Mouse (Mus musculus) adrenal gland (tissue): ENCODE results near the gene Shc4.

Source experiments
- intact Hi-C: fragments of 180-260 bp; cut with DNase I; formaldehyde crosslinking; loops from one replicate; pipeline ENCODE4 v1.15.1; 2025
- long read RNA-seq, 2 experiments: library from polyadenylated mRNA; unstranded; transcript quantifications; one replicate each; pipeline ENCODE4 v2.0.0; 2020; ENCODE audit warnings: borderline replicate concordance in 1 of 2; ENCODE audit not compliant: insufficient replicate concordance in 1 of 2

Shc4 gene
- long read RNA-seq, experiment 1, partial matches to known transcripts = 1 of 3 reads
- long read RNA-seq, experiment 1, other reads (novel, unspliced or antisense) = 2 of 3 reads
- long read RNA-seq, experiment 2, full-length matches to known transcripts = 1 of 2 reads
- long read RNA-seq, experiment 2, partial matches to known transcripts = 0 of 2 reads
- long read RNA-seq, experiment 2, other reads (novel, unspliced or antisense) = 1 of 2 reads

- intact Hi-C loops = loop anchor here (5.0 kb wide), 1 partner anchor 52 kb away; the partner anchor contains the start of gene Eid1
These were observed at the start of gene Shc4 for GRCm38 (mm10) chr2:125724086-125724430. Gene Shc4, minus strand, starts transcription at chr2:125724148.

GRCm38 (mm10) chr2:125765029-125765428 lies 41.1 kb upstream of the Shc4 start:
- intact Hi-C loops = no loop called here

- intact Hi-C loops = no loop called here
These were observed 40.6 kb upstream of the Shc4 start for GRCm38 (mm10) chr2:125764531-125764930.

- intact Hi-C loops = no loop called here
These were observed 25.4 kb upstream of the Shc4 start for GRCm38 (mm10) chr2:125749330-125749729.

- intact Hi-C loops = no loop called here
These were observed 15.4 kb upstream of the Shc4 start for GRCm38 (mm10) chr2:125739338-125739737.

- intact Hi-C loops = no loop called here
These were observed 14.8 kb upstream of the Shc4 start for GRCm38 (mm10) chr2:125738718-125739117.

GRCm38 (mm10) chr2:125736025-125736343 lies 12.0 kb upstream of the Shc4 start:
- intact Hi-C loops = no loop called here

GRCm38 (mm10) chr2:125735333-125736024 lies 11.5 kb upstream of the Shc4 start:
- intact Hi-C loops = no loop called here

- intact Hi-C loops = no loop called here
These were observed 10.8 kb upstream of the Shc4 start for GRCm38 (mm10) chr2:125734741-125735140.

- intact Hi-C loops = loop anchor here (2.0 kb wide), 1 partner anchor 71 kb away; no protein-coding TSS in a partner anchor
These were observed 8.0 kb upstream of the Shc4 start for GRCm38 (mm10) chr2:125731763-125732560.

- intact Hi-C loops = loop anchor here (5.0 kb wide), 1 partner anchor 52 kb away; the partner anchor contains the start of gene Eid1
These were observed 682 bp upstream of the Shc4 start for GRCm38 (mm10) chr2:125724546-125725114.

GRCm38 (mm10) chr2:125723408-125724085 lies 401 bp downstream of the Shc4 start:
- intact Hi-C loops = loop anchor here (5.0 kb wide), 1 partner anchor 51 kb away; the partner anchor contains the start of gene Eid1

- intact Hi-C loops = loop anchor here (5.0 kb wide), 1 partner anchor 51 kb away; the partner anchor contains the start of gene Eid1
These were observed 901 bp downstream of the Shc4 start for GRCm38 (mm10) chr2:125723086-125723407.

- intact Hi-C loops = no loop called here
These were observed 7.3 kb downstream of the Shc4 start for GRCm38 (mm10) chr2:125716599-125716998.

- intact Hi-C loops = no loop called here
These were observed 17.4 kb downstream of the Shc4 start for GRCm38 (mm10) chr2:125706510-125706921.

- intact Hi-C loops = no loop called here
These were observed 18.9 kb downstream of the Shc4 start for GRCm38 (mm10) chr2:125704907-125705631.

GRCm38 (mm10) chr2:125702851-125703250 lies 21.1 kb downstream of the Shc4 start:
- intact Hi-C loops = no loop called here

- intact Hi-C loops = no loop called here
These were observed 22.3 kb downstream of the Shc4 start for GRCm38 (mm10) chr2:125701606-125702005.

- intact Hi-C loops = no loop called here
These were observed 27.7 kb downstream of the Shc4 start for GRCm38 (mm10) chr2:125696219-125696618.

- intact Hi-C loops = no loop called here
These were observed 29.1 kb downstream of the Shc4 start for GRCm38 (mm10) chr2:125694798-125695197.

GRCm38 (mm10) chr2:125692010-125692409 lies 31.9 kb downstream of the Shc4 start:
- intact Hi-C loops = no loop called here
